Mouse (Mus musculus): Measurements from ENCODE around the gene Dbx1. TPM values are rescaled to one million over a fixed set of nuclear protein-coding genes. Genes with fewer than 3 reads are reported as not detected.

The Dbx1 gene
- total RNA-seq, 1 experiment from 2014 or later, result not detected

GRCm38 (mm10) chr7:49634291-49635073 lies 2.2 kb downstream of the Dbx1 start:
- 0 out of 2 replicates have a peak, but pooled peaks have one; percentile 1 for ATAC-seq (replicated peaks; ENCODE audit: low read depth, poor library complexity, severe bottlenecking)

- ATAC-seq (replicated peaks; ENCODE audit: low read depth, poor library complexity, severe bottlenecking), result peak; percentile 90
Measured at GRCm38 (mm10) chr7:49633375-49633956, 3.2 kb downstream of the Dbx1 start.

GRCm38 (mm10) chr7:49632391-49632790 lies 4.3 kb downstream of the Dbx1 start:
- no peak for ATAC-seq (replicated peaks; ENCODE audit: low read depth, poor library complexity, severe bottlenecking)

- no peak for ATAC-seq (replicated peaks; ENCODE audit: low read depth, poor library complexity, severe bottlenecking)
Measured at GRCm38 (mm10) chr7:49631885-49632284, 4.8 kb downstream of the Dbx1 start.

GRCm38 (mm10) chr7:49620160-49620559 lies 16.5 kb downstream of the Dbx1 start:
- ATAC-seq (replicated peaks; ENCODE audit: low read depth, poor library complexity, severe bottlenecking), result no peak

- no peak for ATAC-seq (replicated peaks; ENCODE audit: low read depth, poor library complexity, severe bottlenecking)
Measured at GRCm38 (mm10) chr7:49617087-49617486, 19.6 kb downstream of the Dbx1 start.

- ATAC-seq (replicated peaks; ENCODE audit: low read depth, poor library complexity, severe bottlenecking), result peak; percentile 83
Measured at GRCm38 (mm10) chr7:49616258-49616735, 20.4 kb downstream of the Dbx1 start.

- peak; percentile 16; the same call in 1 of the 2 replicates for ATAC-seq (replicated peaks; ENCODE audit: low read depth, poor library complexity, severe bottlenecking)
Measured at GRCm38 (mm10) chr7:49604965-49605795, 31.5 kb downstream of the Dbx1 start.

- ATAC-seq (replicated peaks; ENCODE audit: low read depth, poor library complexity, severe bottlenecking), result no peak
Measured at GRCm38 (mm10) chr7:49604244-49604643, 32.4 kb downstream of the Dbx1 start.

- ATAC-seq (replicated peaks; ENCODE audit: low read depth, poor library complexity, severe bottlenecking), result peak; percentile 82
Measured at GRCm38 (mm10) chr7:49601191-49601975, 35.3 kb downstream of the Dbx1 start.

GRCm38 (mm10) chr7:49599950-49600349 lies 36.7 kb downstream of the Dbx1 start:
- no peak for ATAC-seq (replicated peaks; ENCODE audit: low read depth, poor library complexity, severe bottlenecking)

GRCm38 (mm10) chr7:49598225-49598624 lies 38.4 kb downstream of the Dbx1 start:
- no peak for ATAC-seq (replicated peaks; ENCODE audit: low read depth, poor library complexity, severe bottlenecking)

GRCm38 (mm10) chr7:49597776-49598175 lies 38.9 kb downstream of the Dbx1 start:
- ATAC-seq (replicated peaks; ENCODE audit: low read depth, poor library complexity, severe bottlenecking), result no peak

GRCm38 (mm10) chr7:49589635-49590034 lies 47.0 kb downstream of the Dbx1 start:
- ATAC-seq (replicated peaks; ENCODE audit: low read depth, poor library complexity, severe bottlenecking), result no peak

GRCm38 (mm10) chr7:49586530-49587120 lies 50.0 kb downstream of the Dbx1 start:
- ATAC-seq (replicated peaks; ENCODE audit: low read depth, poor library complexity, severe bottlenecking), result no peak

GRCm38 (mm10) chr7:49583176-49583575 lies 53.5 kb downstream of the Dbx1 start:
- no peak for ATAC-seq (replicated peaks; ENCODE audit: low read depth, poor library complexity, severe bottlenecking)

GRCm38 (mm10) chr7:49582551-49582950 lies 54.1 kb downstream of the Dbx1 start:
- ATAC-seq (replicated peaks; ENCODE audit: low read depth, poor library complexity, severe bottlenecking), result no peak

GRCm38 (mm10) chr7:49581951-49582350 lies 54.7 kb downstream of the Dbx1 start:
- no peak for ATAC-seq (replicated peaks; ENCODE audit: low read depth, poor library complexity, severe bottlenecking)
